8 mouse cellular contexts compared by ENCODE assay signal in genomic region chr1:36244828-36245215, GRCm38 (mm10). TPM values are rescaled to one million over a fixed set of nuclear protein-coding genes. Genes with fewer than 3 reads are reported as not detected.
DNase-seq lines count a peak whose midpoint lies in the region; ATAC-seq lines count a peak whose summit lies in the region.

No protein-coding gene starts in this region.

- H3K9me3 ChIP-seq in heart, embryonic 13.5 days: no peaks in the 10 kb centered on the region
- H3K9me3 ChIP-seq in midbrain, embryonic 13.5 days: no peaks in the 10 kb centered on the region
- no peaks in the 10 kb centered on the region for H3K9me3 ChIP-seq in midbrain, embryonic 11.5 days (ENCODE audit: control insufficient read depth, low read length)
- H3K9me3 ChIP-seq in liver, embryonic 13.5 days (replicated peaks): no peaks in the 10 kb centered on the region

- peak overlapping the region; percentile 97 for H3K4me3 ChIP-seq in heart, embryonic 13.5 days
- no peak overlapping the region for H3K4me3 ChIP-seq in midbrain, embryonic 13.5 days (replicated peaks)
- no peak overlapping the region for H3K4me3 ChIP-seq in midbrain, embryonic 11.5 days (ENCODE audit: low read depth, low read length)
- peak overlapping the region; percentile 97 for H3K4me3 ChIP-seq in liver, embryonic 13.5 days (replicated peaks)

- H3K4me1 ChIP-seq in heart, embryonic 13.5 days: peaks cover 19% of the 10 kb centered on the region
- H3K4me1 ChIP-seq in midbrain, embryonic 13.5 days (replicated peaks): peaks cover 40% of the 10 kb centered on the region
- peaks cover 13% of the 10 kb centered on the region; the same call in 1 of the 2 replicates for H3K4me1 ChIP-seq in midbrain, embryonic 11.5 days (ENCODE audit: control insufficient read depth, insufficient read depth, low read length)
- H3K4me1 ChIP-seq in liver, embryonic 13.5 days (replicated peaks): peaks cover 35% of the 10 kb centered on the region

- WGBS in heart, embryonic 13.5 days: 66% methylated on average over 4 of the region's 4 CpGs
- 88% methylated on average over 4 of the region's 4 CpGs for WGBS in midbrain, embryonic 13.5 days
- WGBS in midbrain, embryonic 11.5 days: 94% methylated on average over 4 of the region's 4 CpGs
- WGBS in liver, embryonic 13.5 days (ENCODE audit: insufficient replicate concordance): 76% methylated on average over 4 of the region's 4 CpGs

- no peak for DNase-seq in heart, postnatal 4 days
- no peak for DNase-seq in midbrain, embryonic 11.5 days (ENCODE audit: low spot score, missing footprints)
- DNase-seq in liver, embryonic 13.5 days: no peak
- DNase-seq in thymus, postnatal 4 days: no peak
- no peak for DNase-seq in B cell, adult 2 months

- H3K27ac ChIP-seq in heart, embryonic 13.5 days (replicated peaks): no peak overlapping the region
- H3K27ac ChIP-seq in midbrain, embryonic 13.5 days: no peak overlapping the region
- no peak overlapping the region for H3K27ac ChIP-seq in midbrain, embryonic 11.5 days (ENCODE audit: low read depth, low read length)
- no peak overlapping the region for H3K27ac ChIP-seq in liver, embryonic 13.5 days

- no peaks in the 10 kb centered on the region for H3K27me3 ChIP-seq in heart, embryonic 13.5 days (replicated peaks)
- H3K27me3 ChIP-seq in midbrain, embryonic 13.5 days: no peaks in the 10 kb centered on the region
- no peaks in the 10 kb centered on the region for H3K27me3 ChIP-seq in midbrain, embryonic 11.5 days (ENCODE audit: control insufficient read depth, insufficient read depth, low read length)
- H3K27me3 ChIP-seq in liver, embryonic 13.5 days: no peaks in the 10 kb centered on the region

- no peak overlapping the region for H3K9ac ChIP-seq in heart, embryonic 13.5 days
- H3K9ac ChIP-seq in midbrain, embryonic 13.5 days (replicated peaks): no peak overlapping the region
- H3K9ac ChIP-seq in midbrain, embryonic 11.5 days (ENCODE audit: low read length): no peak overlapping the region
- no peak overlapping the region for H3K9ac ChIP-seq in liver, embryonic 13.5 days

- no peak for ATAC-seq in heart, embryonic 13.5 days (ENCODE audit: extremely low read depth, insufficient number of reproducible peaks, low FRiP score, low TSS enrichment)
- ATAC-seq in midbrain, embryonic 13.5 days: no peak
- no peak for ATAC-seq in midbrain, embryonic 11.5 days (ENCODE audit: low FRiP score)
- no peak for ATAC-seq in liver, embryonic 13.5 days (ENCODE audit: low read depth)
- ATAC-seq in megakaryocyte-erythroid progenitor cell, adult 5-6 weeks (replicated peaks; ENCODE audit: low FRiP score, low TSS enrichment, poor library complexity, severe bottlenecking): no peak

- peak overlapping the region; percentile 94 for H3K4me2 ChIP-seq in heart, embryonic 13.5 days
- H3K4me2 ChIP-seq in midbrain, embryonic 13.5 days (replicated peaks): peak overlapping the region; percentile 86
- H3K4me2 ChIP-seq in midbrain, embryonic 11.5 days: no peak overlapping the region
- peak overlapping the region; percentile 77 for H3K4me2 ChIP-seq in liver, embryonic 13.5 days

- H3K36me3 ChIP-seq in heart, embryonic 13.5 days: no peaks in the 10 kb centered on the region
- H3K36me3 ChIP-seq in midbrain, embryonic 13.5 days: no peaks in the 10 kb centered on the region
- H3K36me3 ChIP-seq in midbrain, embryonic 11.5 days (ENCODE audit: control insufficient read depth, insufficient read depth, low read length): no peaks in the 10 kb centered on the region
- H3K36me3 ChIP-seq in liver, embryonic 13.5 days: no peaks in the 10 kb centered on the region

RNA-seq across cellular contexts. Expression of gene Uggt1, which starts 0.3 kb away (rescaled TPM):
- polyA plus RNA-seq in heart, embryonic 13.5 days (2015; fragmentation: Nextera tagmentation; extraction: Ambion mirVana): 32.7 and 34.4 TPM in 2 replicates
- 10 to 100 TPM; 39.0 to 39.3 TPM for total RNA-seq in heart, postnatal 4 days (2021)
- polyA plus RNA-seq in midbrain, embryonic 13.5 days (2015; fragmentation: Nextera tagmentation; extraction: Ambion mirVana): 49.9 and 53.7 TPM in 2 replicates
- polyA plus RNA-seq in midbrain, embryonic 11.5 days (2014; fragmentation: Nextera tagmentation; extraction: Ambion mirVana): 80.7 and 83.0 TPM in 2 replicates
- 18.4 and 22.2 TPM in 2 replicates for polyA plus RNA-seq in liver, embryonic 13.5 days (2015; fragmentation: Nextera tagmentation; extraction: Ambion mirVana)
- total RNA-seq in megakaryocyte-erythroid progenitor cell, adult 5-6 weeks (2014; fragmentation: Nextera tagmentation): 48.7 and 55.4 TPM in 2 replicates
- 54.7 and 89.5 TPM in 2 replicates for total RNA-seq in megakaryocyte-erythroid progenitor cell, adult 5-6 weeks (2017)

RNA-seq across cellular contexts. Expression of gene Neurl3, which starts 29.7 kb away (rescaled TPM):
- 3.7 and 4.7 TPM in 2 replicates for polyA plus RNA-seq in heart, embryonic 13.5 days (2015; fragmentation: Nextera tagmentation; extraction: Ambion mirVana)
- total RNA-seq in heart, postnatal 4 days (2021): 1 to 10 TPM; 4.9 to 5.3 TPM
- polyA plus RNA-seq in midbrain, embryonic 13.5 days (2015; fragmentation: Nextera tagmentation; extraction: Ambion mirVana): 0.67 and 0.85 TPM in 2 replicates
- polyA plus RNA-seq in midbrain, embryonic 11.5 days (2014; fragmentation: Nextera tagmentation; extraction: Ambion mirVana): 0.33 and 0.57 TPM in 2 replicates
- polyA plus RNA-seq in liver, embryonic 13.5 days (2015; fragmentation: Nextera tagmentation; extraction: Ambion mirVana): 2.4 and 2.8 TPM in 2 replicates
- total RNA-seq in megakaryocyte-erythroid progenitor cell, adult 5-6 weeks (2014; fragmentation: Nextera tagmentation): 5.4 and 5.5 TPM in 2 replicates
- 7.4 and 7.8 TPM in 2 replicates for total RNA-seq in megakaryocyte-erythroid progenitor cell, adult 5-6 weeks (2017)

Comparison
In these comparisons a context has a peak if more than half of its experiments do, and no peak if none do; other contexts are left out.
1. H3K4me3 ChIP-seq: peak in heart, embryonic 13.5 days (single experiment) and liver, embryonic 13.5 days (single experiment); none in midbrain, embryonic 13.5 days (single experiment) and midbrain, embryonic 11.5 days (single experiment).